Mouse (Mus musculus) cerebellum, postnatal 4 days (tissue): ENCODE results near the gene Slc25a18.

Experiments
- DNase-seq, 2 experiments: peaks; one replicate each; pipeline ENCODE4 v3.0.0; 2022; ENCODE audit warnings: low spot score in 2 of 2, mixed read lengths in 1 of 2

The Slc25a18 gene

GRCm38 (mm10) chr6:120773149-120773628 is at the start of gene Slc25a18:
Gene Slc25a18 (plus strand): TSS chr6:120773578.
- DNase-seq, result peak in 1 of 2 experiments; percentile 25

GRCm38 (mm10) chr6:120725986-120726385 is 47.4 kb upstream of the Slc25a18 start:
- no peak for DNase-seq

GRCm38 (mm10) chr6:120736011-120736410 is 37.4 kb upstream of the Slc25a18 start:
- DNase-seq, result no peak

GRCm38 (mm10) chr6:120736566-120736965 is 36.8 kb upstream of the Slc25a18 start:
- peak in 1 of 2 experiments; percentile 13 for DNase-seq

GRCm38 (mm10) chr6:120743130-120743529 is 30.2 kb upstream of the Slc25a18 start:
- DNase-seq, result no peak

GRCm38 (mm10) chr6:120744266-120744665 is 29.1 kb upstream of the Slc25a18 start:
- DNase-seq, result no peak

GRCm38 (mm10) chr6:120746416-120746815 is 27.0 kb upstream of the Slc25a18 start:
- no peak for DNase-seq

- no peak for DNase-seq
These were observed 12.2 kb upstream of the Slc25a18 start for GRCm38 (mm10) chr6:120761151-120761550.

- DNase-seq, result no peak
These were observed 3.4 kb upstream of the Slc25a18 start for GRCm38 (mm10) chr6:120769972-120770371.

- no peak for DNase-seq
These were observed 2.0 kb upstream of the Slc25a18 start for GRCm38 (mm10) chr6:120771366-120771765.

GRCm38 (mm10) chr6:120772025-120772424 is 1.4 kb upstream of the Slc25a18 start:
- no peak for DNase-seq

GRCm38 (mm10) chr6:120773763-120774162 is 385 bp downstream of the Slc25a18 start:
- DNase-seq, result no peak

GRCm38 (mm10) chr6:120776286-120776685 is 2.9 kb downstream of the Slc25a18 start:
- DNase-seq, result no peak

GRCm38 (mm10) chr6:120777533-120777932 is 4.2 kb downstream of the Slc25a18 start:
- DNase-seq, result no peak

GRCm38 (mm10) chr6:120778226-120778625 is 4.8 kb downstream of the Slc25a18 start:
- DNase-seq, result no peak

- DNase-seq, result no peak
These were observed 9.6 kb downstream of the Slc25a18 start for GRCm38 (mm10) chr6:120782948-120783347.

GRCm38 (mm10) chr6:120784351-120784750 is 11.0 kb downstream of the Slc25a18 start:
- no peak for DNase-seq

GRCm38 (mm10) chr6:120788068-120788607 is 14.8 kb downstream of the Slc25a18 start:
- DNase-seq, result no peak

- no peak for DNase-seq
These were observed 15.5 kb downstream of the Slc25a18 start for GRCm38 (mm10) chr6:120788904-120789303.

GRCm38 (mm10) chr6:120790153-120790552 is 16.8 kb downstream of the Slc25a18 start:
- DNase-seq, result no peak

GRCm38 (mm10) chr6:120790717-120791116 is 17.3 kb downstream of the Slc25a18 start:
- DNase-seq, result no peak

GRCm38 (mm10) chr6:120792947-120793346 is 19.6 kb downstream of the Slc25a18 start:
- no peak for DNase-seq

GRCm38 (mm10) chr6:120795422-120796086 is 22.2 kb downstream of the Slc25a18 start:
- no peak for DNase-seq
